Mouse (Mus musculus) neural tube, embryonic 15.5 days (tissue): ENCODE measurements around the gene Akap2. TPM values are rescaled to one million over a fixed set of nuclear protein-coding genes. Genes with fewer than 3 reads are reported as not detected.

ENCODE experiments used
- polyA plus RNA-seq: library from polyadenylated mRNA; unstranded; fragments of >200 nt; fragmentation: Nextera tagmentation; extraction: Ambion mirVana; gene quantifications from 2 replicates; pipeline ENCODE4 v1.2.1, GENCODE M21; 2015

Gene Akap2
- polyA plus RNA-seq, 1 experiment from 2014 or later, result 11.0 TPM

Other genes with a start within 250 kb of the Akap2 start
- gene Pakap, start 149.5 kb upstream of the Akap2 start, polyA plus RNA-seq, result 10.4 and 15.8 TPM in 2 replicates
- 0.36 and 0.74 TPM in 2 replicates for gene D630039A03Rik, start 198.6 kb downstream of the Akap2 start, polyA plus RNA-seq
- gene Txn1, start 238.8 kb downstream of the Akap2 start, polyA plus RNA-seq, result 325 and 355 TPM in 2 replicates